Mouse (Mus musculus): ENCODE measurements around the gene Rgs12. TPM values are rescaled to one million over a fixed set of nuclear protein-coding genes. Genes with fewer than 3 reads are reported as not detected.

Rgs12 gene
- 30.5 TPM for polyA plus RNA-seq (2012; fragmentation: generic; extraction: Trizol)

GRCm38 (mm10) chr5:34948861-34949760 is at the start of gene Rgs12:
Gene Rgs12 (plus strand): TSS chr5:34949445.
- Histone ChIP-seq H3K4me2 (ENCODE audit: low read depth) (peak within 1 kb of the TSS; percentile 86), H3K36me3 (ENCODE audit: control insufficient read depth, insufficient read depth) (no peaks in the 10 kb centered on the region), H3K79me2 (ENCODE audit: control insufficient read depth, insufficient read depth) (peaks cover 13% of the 10 kb centered on the region), H3ac (ENCODE audit: control insufficient read depth, insufficient read length) (peak within 1 kb of the TSS; percentile 75), H3K27me3 (ENCODE audit: control insufficient read depth, insufficient read depth, insufficient read length) (no peaks in the 10 kb centered on the region), H3K4me3 (peak within 1 kb of the TSS; percentile 56)
- TF ChIP-seq SRF (IDR thresholded peaks at IDR 0.05; ENCODE audit: control insufficient read depth, insufficient read length, low read depth) (no peak), CEBPB (IDR thresholded peaks at IDR 0.05; ENCODE audit: insufficient read depth, poor library complexity, severe bottlenecking) (no peak), TCF12 (IDR thresholded peaks at IDR 0.05; ENCODE audit: insufficient read depth, poor library complexity, severe bottlenecking) (no peak), TCF3 (IDR thresholded peaks at IDR 0.05; ENCODE audit: insufficient read length, low read depth) (no peak), MAX (IDR thresholded peaks at IDR 0.05; ENCODE audit: low read depth) (no peak), MYOG (IDR thresholded peaks at IDR 0.05; ENCODE audit: control insufficient read depth in 1 of 3, insufficient read depth in 1 of 3, insufficient read length in 2 of 3, low read depth in 2 of 3) (no peak), POLR2A (IDR thresholded peaks at IDR 0.05; ENCODE audit: insufficient read length, low read depth) (peak; percentile 67), USF1 (IDR thresholded peaks at IDR 0.05; ENCODE audit: low read depth) (no peak), MYOD1 (IDR thresholded peaks at IDR 0.05; ENCODE audit: control insufficient read depth in 1 of 3, insufficient read length in 2 of 3, low read depth in 2 of 3) (no peak), REST (IDR thresholded peaks at IDR 0.05; ENCODE audit: insufficient read depth, insufficient read length) (no peak), E2F4 (IDR thresholded peaks at IDR 0.05; ENCODE audit: insufficient read depth) (no peak), POLR2AphosphoS2 (IDR thresholded peaks at IDR 0.05; ENCODE audit: insufficient read length, low read depth) (peak; percentile 31)

GRCm38 (mm10) chr5:34899787-34900469 is 49.3 kb upstream of the Rgs12 start:
- H3K36me3 ChIP-seq (ENCODE audit: control insufficient read depth, insufficient read depth), result peaks cover 37% of the 10 kb centered on the region
- H3K79me2 ChIP-seq (ENCODE audit: control insufficient read depth, insufficient read depth), result no peaks in the 10 kb centered on the region

GRCm38 (mm10) chr5:34902371-34902770 is 46.9 kb upstream of the Rgs12 start:
- no peaks in the 10 kb centered on the region for H3K79me2 ChIP-seq (ENCODE audit: control insufficient read depth, insufficient read depth)
- H3K4me3 ChIP-seq, result no peak overlapping the region
- no peak overlapping the region for H3K4me2 ChIP-seq (ENCODE audit: low read depth)
- peaks cover 43% of the 10 kb centered on the region for H3K36me3 ChIP-seq (ENCODE audit: control insufficient read depth, insufficient read depth)
- H3ac ChIP-seq (ENCODE audit: control insufficient read depth, insufficient read length), result no peak overlapping the region
- TF ChIP-seq TCF3 (IDR thresholded peaks at IDR 0.05; ENCODE audit: insufficient read length, low read depth) (no peak), MAX (IDR thresholded peaks at IDR 0.05; ENCODE audit: low read depth) (no peak), POLR2A (IDR thresholded peaks at IDR 0.05; ENCODE audit: insufficient read length, low read depth) (no peak), SRF (IDR thresholded peaks at IDR 0.05; ENCODE audit: control insufficient read depth, insufficient read length, low read depth) (no peak), E2F4 (IDR thresholded peaks at IDR 0.05; ENCODE audit: insufficient read depth) (no peak), CEBPB (IDR thresholded peaks at IDR 0.05; ENCODE audit: insufficient read depth, poor library complexity, severe bottlenecking) (no peak), POLR2AphosphoS2 (IDR thresholded peaks at IDR 0.05; ENCODE audit: insufficient read length, low read depth) (no peak), REST (IDR thresholded peaks at IDR 0.05; ENCODE audit: insufficient read depth, insufficient read length) (no peak), MYOG (IDR thresholded peaks at IDR 0.05; ENCODE audit: control insufficient read depth in 1 of 3, insufficient read depth in 1 of 3, insufficient read length in 2 of 3, low read depth in 2 of 3) (no peak), USF1 (IDR thresholded peaks at IDR 0.05; ENCODE audit: low read depth) (no peak), TCF12 (IDR thresholded peaks at IDR 0.05; ENCODE audit: insufficient read depth, poor library complexity, severe bottlenecking) (no peak), MYOD1 (IDR thresholded peaks at IDR 0.05; ENCODE audit: control insufficient read depth in 1 of 3, insufficient read length in 2 of 3, low read depth in 2 of 3) (no peak)
- no peaks in the 10 kb centered on the region for H3K27me3 ChIP-seq (ENCODE audit: control insufficient read depth, insufficient read depth, insufficient read length)

More at GRCm38 (mm10) chr5:34899787-34900469, 49.3 kb upstream of the Rgs12 start:
- Histone ChIP-seq H3K4me3 (no peak overlapping the region), H3ac (ENCODE audit: control insufficient read depth, insufficient read length) (no peak overlapping the region), H3K27me3 (ENCODE audit: control insufficient read depth, insufficient read depth, insufficient read length) (no peaks in the 10 kb centered on the region), H3K4me2 (ENCODE audit: low read depth) (no peak overlapping the region)
- no peak for TF ChIP-seq E2F4 (IDR thresholded peaks at IDR 0.05; ENCODE audit: insufficient read depth)
- no peak for TF ChIP-seq POLR2AphosphoS2 (IDR thresholded peaks at IDR 0.05; ENCODE audit: insufficient read length, low read depth)
- no peak for TF ChIP-seq CEBPB (IDR thresholded peaks at IDR 0.05; ENCODE audit: insufficient read depth, poor library complexity, severe bottlenecking)
- no peak for TF ChIP-seq TCF12 (IDR thresholded peaks at IDR 0.05; ENCODE audit: insufficient read depth, poor library complexity, severe bottlenecking)
- TF ChIP-seq MYOG (IDR thresholded peaks at IDR 0.05; ENCODE audit: control insufficient read depth in 1 of 3, insufficient read depth in 1 of 3, insufficient read length in 2 of 3, low read depth in 2 of 3), result no peak
- TF ChIP-seq POLR2A (IDR thresholded peaks at IDR 0.05; ENCODE audit: insufficient read length, low read depth), result no peak
- TF ChIP-seq MYOD1 (IDR thresholded peaks at IDR 0.05; ENCODE audit: control insufficient read depth in 1 of 3, insufficient read length in 2 of 3, low read depth in 2 of 3), result no peak
- TF ChIP-seq TCF3 (IDR thresholded peaks at IDR 0.05; ENCODE audit: insufficient read length, low read depth), result no peak
- no peak for TF ChIP-seq SRF (IDR thresholded peaks at IDR 0.05; ENCODE audit: control insufficient read depth, insufficient read length, low read depth)
- TF ChIP-seq REST (IDR thresholded peaks at IDR 0.05; ENCODE audit: insufficient read depth, insufficient read length), result no peak
- no peak for TF ChIP-seq USF1 (IDR thresholded peaks at IDR 0.05; ENCODE audit: low read depth)
- TF ChIP-seq MAX (IDR thresholded peaks at IDR 0.05; ENCODE audit: low read depth), result no peak

- H3K4me3 ChIP-seq, result no peak overlapping the region
- H3K79me2 ChIP-seq (ENCODE audit: control insufficient read depth, insufficient read depth), result no peaks in the 10 kb centered on the region
- TF ChIP-seq TCF12 (IDR thresholded peaks at IDR 0.05; ENCODE audit: insufficient read depth, poor library complexity, severe bottlenecking) (no peak), MYOG (IDR thresholded peaks at IDR 0.05; ENCODE audit: control insufficient read depth in 1 of 3, insufficient read depth in 1 of 3, insufficient read length in 2 of 3, low read depth in 2 of 3) (no peak), POLR2A (IDR thresholded peaks at IDR 0.05; ENCODE audit: insufficient read length, low read depth) (no peak), REST (IDR thresholded peaks at IDR 0.05; ENCODE audit: insufficient read depth, insufficient read length) (no peak), E2F4 (IDR thresholded peaks at IDR 0.05; ENCODE audit: insufficient read depth) (no peak), POLR2AphosphoS2 (IDR thresholded peaks at IDR 0.05; ENCODE audit: insufficient read length, low read depth) (no peak), MYOD1 (IDR thresholded peaks at IDR 0.05; ENCODE audit: control insufficient read depth in 1 of 3, insufficient read length in 2 of 3, low read depth in 2 of 3) (no peak), USF1 (IDR thresholded peaks at IDR 0.05; ENCODE audit: low read depth) (no peak), CEBPB (IDR thresholded peaks at IDR 0.05; ENCODE audit: insufficient read depth, poor library complexity, severe bottlenecking) (no peak)
- no peaks in the 10 kb centered on the region for H3K27me3 ChIP-seq (ENCODE audit: control insufficient read depth, insufficient read depth, insufficient read length)
- H3ac ChIP-seq (ENCODE audit: control insufficient read depth, insufficient read length), result no peak overlapping the region
- H3K36me3 ChIP-seq (ENCODE audit: control insufficient read depth, insufficient read depth), result peaks cover 43% of the 10 kb centered on the region
- no peak overlapping the region for H3K4me2 ChIP-seq (ENCODE audit: low read depth)
These were observed 46.3 kb upstream of the Rgs12 start for GRCm38 (mm10) chr5:34902811-34903385.

Data from myocyte (in vitro differentiated cells).